Mouse (Mus musculus) layer of hippocampus, adult 2 months (tissue): ENCODE measurements around the gene Pex26. TPM values are rescaled to one million over a fixed set of nuclear protein-coding genes. Genes with fewer than 3 reads are reported as not detected.
A peak's percentile ranks its signal among the peaks of the same experiment; 100 is the strongest.

ENCODE experiments used
- DNase-seq, 2 experiments: peaks; one replicate each; pipeline ENCODE4 v3.0.0; 2022; ENCODE audit warnings: low spot score in 2 of 2
- H3K27ac ChIP-seq: fragments of 200-600 bp; 2 replicates; pipeline ENCODE4 v1.8.1; 2022
- H3K4me3 ChIP-seq: fragments of 200-600 bp; 2 replicates; pipeline ENCODE4 v1.8.1; 2022; ENCODE audit warnings: mild to moderate bottlenecking
- CTCF ChIP-seq: fragments of 200-600 bp; conservative IDR thresholded peaks from 2 replicates; pipeline ENCODE4 v1.8.1; 2022; ENCODE audit warnings: antibody characterized with exemption, mild to moderate bottlenecking, moderate library complexity
- total RNA-seq, 2 experiments: library from RNA; stranded (reverse); gene quantifications; 2 replicates each; pipeline ENCODE4 v1.2.3; 2021

The Pex26 gene
- total RNA-seq, 2 experiments from 2014 or later: 9.7 to 11.5 TPM

GRCm38 (mm10) chr6:121176011-121176730, 7.3 kb upstream of the Pex26 start:
- no peak overlapping the region for H3K4me3 ChIP-seq
- DNase-seq: no peak
- no peak for TF ChIP-seq CTCF
- no peak overlapping the region for H3K27ac ChIP-seq

GRCm38 (mm10) chr6:121176731-121177098, 6.8 kb upstream of the Pex26 start:
- TF ChIP-seq CTCF: no peak
- DNase-seq: no peak
- no peak overlapping the region for H3K27ac ChIP-seq
- no peak overlapping the region for H3K4me3 ChIP-seq

DNA sequence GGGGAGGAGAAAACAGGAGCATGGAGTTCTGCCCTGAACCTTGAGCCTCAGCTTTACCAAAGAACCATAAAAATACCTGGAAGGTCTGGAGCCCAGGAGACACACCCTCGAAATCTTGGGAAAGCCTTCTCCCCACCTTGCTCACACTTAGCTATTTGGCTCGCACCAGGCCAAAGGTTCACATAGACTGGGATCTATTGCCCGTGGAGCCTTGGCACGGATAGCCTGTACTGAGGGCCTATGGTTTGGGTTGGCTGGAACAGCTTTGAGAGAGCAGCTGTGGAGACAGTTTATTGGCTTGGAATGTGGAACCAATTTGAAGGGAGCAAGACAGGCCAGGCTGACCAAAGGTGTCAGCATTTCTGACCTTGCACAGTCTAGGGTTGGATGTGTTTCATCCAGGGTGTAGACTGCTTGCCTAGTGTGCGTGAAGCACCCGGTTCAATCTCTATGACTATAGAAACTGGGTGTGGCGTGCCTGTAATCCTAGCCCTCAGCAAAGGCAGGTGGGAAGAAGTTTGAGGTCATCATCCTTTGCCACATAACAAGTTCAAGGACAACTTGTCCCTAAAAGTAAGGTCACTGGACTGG, 6.3 kb upstream of the Pex26 start:
- H3K4me3 ChIP-seq: no peak overlapping the region
- no peak for DNase-seq
- H3K27ac ChIP-seq: no peak overlapping the region
- no peak for TF ChIP-seq CTCF

DNA sequence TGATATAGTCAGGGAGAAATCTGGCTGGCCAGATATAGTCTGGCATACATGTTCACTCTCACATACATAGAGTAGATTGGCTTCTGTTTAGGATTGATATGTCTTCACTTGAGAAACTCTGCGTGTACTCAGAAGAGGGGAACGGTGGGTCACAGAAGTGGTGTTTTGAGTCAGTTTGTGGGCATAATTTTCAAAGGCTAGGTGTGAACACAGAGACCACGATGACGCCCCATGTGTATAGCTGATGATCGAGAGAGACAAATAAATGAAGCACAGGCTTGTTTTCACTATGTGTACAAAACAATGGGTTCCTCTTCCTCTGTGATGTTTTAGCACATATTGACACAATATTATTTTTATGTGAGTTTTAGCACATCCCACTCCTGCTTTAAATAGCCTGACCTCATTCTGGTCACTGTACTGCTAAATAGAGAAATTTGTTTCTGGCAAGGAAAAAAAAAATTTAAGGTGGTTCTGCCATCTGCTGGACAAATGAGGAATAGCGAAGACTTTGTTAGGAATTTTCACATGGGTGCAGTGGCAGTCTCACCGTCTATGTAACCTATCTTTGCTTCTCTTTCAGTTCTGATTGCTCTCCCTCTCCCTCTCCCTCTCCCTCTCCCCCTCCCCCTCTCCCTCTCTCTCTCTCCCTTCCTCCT, 4.6 kb upstream of the Pex26 start:
- Histone ChIP-seq H3K27ac (no peak overlapping the region), H3K4me3 (no peak overlapping the region)
- peak; percentile 77 to 83 for DNase-seq
- peak; percentile 83 for TF ChIP-seq CTCF

GRCm38 (mm10) chr6:121179846-121180245, 3.6 kb upstream of the Pex26 start:
- Histone ChIP-seq H3K27ac (no peak overlapping the region), H3K4me3 (no peak overlapping the region)
- DNase-seq: no peak
- no peak for TF ChIP-seq CTCF

DNA sequence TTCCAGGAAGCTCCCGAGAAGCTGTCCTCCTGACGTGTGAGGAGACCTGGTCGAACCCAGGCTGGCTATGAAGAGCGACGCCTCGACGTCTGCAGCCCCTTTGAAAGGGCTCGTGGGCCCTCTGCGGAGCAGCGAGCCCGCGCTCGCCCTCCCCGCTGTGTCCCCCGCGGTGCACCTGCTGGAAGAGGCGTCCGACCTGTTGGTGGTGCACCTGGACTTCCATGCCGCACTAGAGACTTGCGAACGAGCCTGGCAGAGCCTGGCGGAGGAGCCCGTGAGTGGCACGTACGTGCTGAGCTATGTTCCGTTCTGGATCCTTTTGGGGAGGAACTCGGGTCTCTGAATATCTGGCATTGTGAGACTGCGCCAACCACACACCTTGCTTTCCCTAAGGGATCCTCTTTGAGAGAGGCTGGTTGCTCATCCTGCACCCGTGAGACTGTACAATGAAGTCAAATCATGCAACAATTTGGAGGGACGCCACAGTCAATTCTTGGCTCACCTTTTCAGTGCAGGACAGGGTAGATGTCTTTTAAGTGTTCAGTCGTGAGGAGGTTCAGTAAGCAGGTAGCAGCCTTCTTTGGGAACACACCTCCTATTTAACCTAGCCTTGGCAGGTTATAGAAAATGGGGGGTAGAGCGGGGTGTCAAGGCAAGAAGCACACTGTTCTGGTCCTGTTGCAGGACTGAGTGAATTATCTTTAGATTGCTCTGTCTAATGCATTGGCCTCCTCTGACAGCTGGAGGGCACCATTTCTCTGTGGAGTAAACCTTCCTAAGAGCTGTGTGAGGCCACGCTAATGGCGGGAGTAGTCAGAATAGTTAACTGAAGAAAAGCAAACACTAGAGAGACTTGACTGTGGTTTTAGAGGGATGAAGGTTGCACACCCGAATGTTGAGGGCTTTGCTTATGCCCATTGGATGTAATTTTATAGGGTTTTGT, 1.0 kb downstream of the Pex26 start:
- peak; percentile 38 to 50 for DNase-seq
- TF ChIP-seq CTCF: peak; percentile 82
- peak overlapping the region; percentile 98 for H3K4me3 ChIP-seq
- H3K27ac ChIP-seq: peak overlapping the region; percentile 97

DNA sequence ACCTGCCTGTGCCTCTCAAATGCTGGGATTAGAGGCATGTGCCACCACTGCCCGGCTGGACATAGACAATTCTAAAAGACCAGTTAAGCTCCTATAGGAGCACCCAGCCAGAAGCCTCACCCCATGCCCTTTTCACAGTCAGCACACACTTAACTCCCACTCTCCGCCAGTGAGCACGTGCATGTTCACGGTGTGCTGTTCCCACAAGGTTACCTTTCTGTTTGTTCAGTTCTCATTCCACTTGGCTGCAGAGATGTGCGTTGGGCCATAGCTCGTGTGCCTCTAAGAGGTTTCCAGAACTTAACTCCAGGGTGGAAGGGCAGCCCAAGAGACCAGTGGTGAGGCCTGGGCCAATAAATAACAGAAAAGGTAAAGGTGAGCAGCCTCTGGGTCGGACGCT, 1.8 kb downstream of the Pex26 start:
- H3K4me3 ChIP-seq: peak overlapping the region; percentile 98; the same call in 1 of the 2 replicates
- no peak for DNase-seq
- no peak for TF ChIP-seq CTCF
- no peak overlapping the region for H3K27ac ChIP-seq

- Histone ChIP-seq H3K4me3 (no peak overlapping the region), H3K27ac (no peak overlapping the region)
- TF ChIP-seq CTCF: no peak
- DNase-seq: no peak
Measured at GRCm38 (mm10) chr6:121191261-121192009, 8.0 kb downstream of the Pex26 start.

DNA sequence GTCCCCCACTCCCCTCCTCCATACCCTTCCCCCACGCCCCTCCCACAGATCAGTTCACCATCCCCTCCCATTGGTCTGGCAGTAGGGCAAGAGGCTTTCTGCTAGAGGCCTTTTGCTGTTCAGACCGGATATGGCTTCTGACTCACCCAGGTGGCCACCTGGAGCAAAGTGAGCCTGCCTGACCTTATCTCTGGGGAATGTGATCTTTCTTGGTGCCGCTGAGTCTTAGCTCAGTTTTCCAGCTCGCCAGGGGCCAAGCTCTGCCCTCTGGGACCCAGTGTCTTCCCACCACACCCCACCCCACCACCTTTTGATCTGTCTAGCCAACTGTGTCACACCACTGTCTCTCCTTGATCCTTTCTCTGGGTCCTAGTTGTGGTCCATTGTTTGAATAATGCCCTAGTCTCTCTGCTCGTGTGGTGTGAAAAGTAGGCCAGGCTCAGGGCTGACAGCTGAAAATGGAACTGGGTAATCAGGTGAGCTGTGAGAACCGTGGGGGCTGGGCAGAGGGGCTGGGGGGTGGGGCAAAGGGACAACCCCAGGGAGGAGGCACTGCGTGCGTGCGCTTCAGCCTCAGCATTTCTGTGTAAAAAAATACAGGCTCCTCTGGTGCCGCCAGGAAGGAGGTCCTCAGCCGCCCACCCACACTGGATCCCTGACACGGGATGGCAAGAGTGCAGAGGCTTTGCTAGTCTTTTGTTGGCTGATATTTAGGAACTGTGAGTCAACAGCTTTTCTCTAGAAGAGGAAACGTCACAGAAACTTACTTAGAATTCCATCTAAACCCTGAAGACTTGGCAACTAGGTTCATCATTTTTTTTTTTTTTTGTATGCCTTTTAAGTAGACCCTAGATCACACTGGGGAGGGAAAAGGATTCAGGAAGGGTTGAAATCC, 10.8 kb downstream of the Pex26 start:
- no peak overlapping the region for H3K4me3 ChIP-seq
- no peak for DNase-seq
- TF ChIP-seq CTCF: no peak
- no peak overlapping the region for H3K27ac ChIP-seq

- TF ChIP-seq CTCF: peak; percentile 19
- Histone ChIP-seq H3K4me3 (no peak overlapping the region), H3K27ac (no peak overlapping the region)
- DNase-seq: no peak
Measured at GRCm38 (mm10) chr6:121194956-121195731, 11.7 kb downstream of the Pex26 start.
